Mouse (Mus musculus): Measurements from ENCODE around the gene Ssbp2. TPM values are rescaled to one million over a fixed set of nuclear protein-coding genes. Genes with fewer than 3 reads are reported as not detected.

The Ssbp2 gene
- polyA plus RNA-seq, 1 experiment: 2.5 TPM

DNA sequence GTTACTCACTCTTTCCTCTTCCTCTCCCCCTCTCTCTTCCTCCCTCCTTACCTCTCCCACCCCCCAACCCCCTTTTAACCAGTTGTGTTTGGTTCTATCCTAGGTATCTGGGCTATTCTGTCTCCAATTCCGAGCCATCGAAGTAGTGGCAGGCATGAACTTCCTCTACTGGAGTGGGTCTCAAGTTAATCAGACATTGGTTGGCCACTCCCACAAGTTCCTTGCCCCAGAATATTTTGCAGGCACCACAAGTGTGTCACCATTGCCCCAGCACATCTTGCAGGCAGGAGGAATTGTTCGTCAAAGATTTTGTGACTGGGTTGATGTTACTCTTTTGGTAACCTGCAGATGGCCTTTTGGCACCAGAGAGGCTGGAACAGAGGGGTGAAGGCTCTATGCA, 160.5 kb downstream of the Ssbp2 start:
- no peak for TF ChIP-seq TAL1 (IDR thresholded peaks at IDR 0.05; ENCODE audit: low read length)
- no peak for TF ChIP-seq GATA1 (IDR thresholded peaks at IDR 0.05; ENCODE audit: low read length)
- no peaks in the 10 kb centered on the region for H3K9me3 ChIP-seq (ENCODE audit: control insufficient read depth, low read length)
- no peak overlapping the region for H3K4me3 ChIP-seq (replicated peaks)
- peaks cover 11% of the 10 kb centered on the region for H3K36me3 ChIP-seq (ENCODE audit: control insufficient read depth)
- no peaks in the 10 kb centered on the region for H3K4me1 ChIP-seq (ENCODE audit: control insufficient read depth)
- no peaks in the 10 kb centered on the region for H3K27me3 ChIP-seq (ENCODE audit: control insufficient read depth)

DNA sequence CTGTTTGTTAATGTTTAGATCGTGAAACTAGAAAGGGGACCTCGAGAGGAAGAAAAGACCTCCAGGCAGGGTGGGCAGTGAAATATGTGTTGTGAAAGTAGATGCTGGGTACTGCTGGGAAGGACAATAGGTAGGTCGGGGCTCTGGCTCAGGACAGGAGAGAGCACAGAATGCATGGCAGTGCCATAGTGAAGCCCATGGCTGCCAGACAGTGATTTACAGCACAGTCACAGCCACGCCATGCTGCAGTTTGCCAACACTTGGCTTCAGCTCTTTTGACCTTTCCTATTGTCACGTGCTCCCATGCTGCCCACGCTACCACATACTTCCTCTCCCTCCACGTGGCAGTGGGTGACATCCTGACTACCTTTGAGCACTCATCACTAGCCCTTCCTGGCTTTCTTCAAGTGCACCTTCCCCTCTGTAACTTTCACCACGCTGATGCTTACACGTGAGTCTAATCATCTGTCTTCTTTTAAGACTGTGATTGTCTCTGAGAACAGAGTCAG, 171.3 kb downstream of the Ssbp2 start:
- Histone ChIP-seq H3K4me1 (ENCODE audit: control insufficient read depth) (peaks cover 6% of the 10 kb centered on the region), H3K27me3 (ENCODE audit: control insufficient read depth) (no peaks in the 10 kb centered on the region), H3K9me3 (ENCODE audit: control insufficient read depth, low read length) (no peaks in the 10 kb centered on the region), H3K4me3 (replicated peaks) (no peak overlapping the region), H3K36me3 (ENCODE audit: control insufficient read depth) (peaks cover 3% of the 10 kb centered on the region; the same call in 1 of the 2 replicates)
- no peak for TF ChIP-seq TAL1 (IDR thresholded peaks at IDR 0.05; ENCODE audit: low read length)

DNA sequence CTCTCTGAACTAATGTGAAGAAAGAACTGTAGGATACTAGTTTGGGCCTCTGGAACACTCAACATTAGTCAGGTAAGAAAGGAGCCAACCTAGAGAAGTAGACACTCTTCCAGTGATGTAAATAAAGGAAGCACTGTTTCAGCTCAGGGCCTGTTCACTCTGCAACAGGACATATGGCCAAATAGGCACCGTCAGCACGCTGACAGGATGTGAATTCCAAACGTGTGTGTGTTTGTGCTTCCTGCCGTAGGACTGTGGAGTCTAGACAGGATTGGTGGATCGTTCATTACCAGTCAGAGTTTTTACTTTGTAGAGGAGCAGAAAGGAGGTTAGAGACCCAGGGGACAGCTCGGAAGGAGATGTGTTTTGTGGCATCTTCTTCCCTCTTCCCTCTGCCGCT, 174.0 kb downstream of the Ssbp2 start:
- peaks cover 3% of the 10 kb centered on the region; the same call in 1 of the 2 replicates for H3K36me3 ChIP-seq (ENCODE audit: control insufficient read depth)
- H3K4me1 ChIP-seq (ENCODE audit: control insufficient read depth): peaks cover 13% of the 10 kb centered on the region
- no peaks in the 10 kb centered on the region for H3K27me3 ChIP-seq (ENCODE audit: control insufficient read depth)
- TF ChIP-seq TAL1 (IDR thresholded peaks at IDR 0.05; ENCODE audit: low read length): no peak
- no peak for TF ChIP-seq GATA1 (IDR thresholded peaks at IDR 0.05; ENCODE audit: low read length)
- no peak overlapping the region for H3K4me3 ChIP-seq (replicated peaks)
- no peaks in the 10 kb centered on the region for H3K9me3 ChIP-seq (ENCODE audit: control insufficient read depth, low read length)

- Histone ChIP-seq H3K4me3 (replicated peaks) (no peak overlapping the region), H3K4me1 (ENCODE audit: control insufficient read depth) (peaks cover 14% of the 10 kb centered on the region), H3K27me3 (ENCODE audit: control insufficient read depth) (no peaks in the 10 kb centered on the region), H3K36me3 (ENCODE audit: control insufficient read depth) (peaks cover 4% of the 10 kb centered on the region; the same call in 1 of the 2 replicates), H3K9me3 (ENCODE audit: control insufficient read depth, low read length) (no peaks in the 10 kb centered on the region)
- TF ChIP-seq TAL1 (IDR thresholded peaks at IDR 0.05; ENCODE audit: low read length) (no peak), GATA1 (IDR thresholded peaks at IDR 0.05; ENCODE audit: low read length) (no peak)
Observed at GRCm38 (mm10) chr13:91635957-91636356, 175.9 kb downstream of the Ssbp2 start.

GRCm38 (mm10) chr13:91636814-91637213, 176.7 kb downstream of the Ssbp2 start:
- no peaks in the 10 kb centered on the region for H3K9me3 ChIP-seq (ENCODE audit: control insufficient read depth, low read length)
- H3K4me3 ChIP-seq (replicated peaks): no peak overlapping the region
- no peaks in the 10 kb centered on the region for H3K27me3 ChIP-seq (ENCODE audit: control insufficient read depth)
- peaks cover 2% of the 10 kb centered on the region; the same call in 1 of the 2 replicates for H3K36me3 ChIP-seq (ENCODE audit: control insufficient read depth)
- TF ChIP-seq TAL1 (IDR thresholded peaks at IDR 0.05; ENCODE audit: low read length) (no peak), GATA1 (IDR thresholded peaks at IDR 0.05; ENCODE audit: low read length) (no peak)
- peaks cover 11% of the 10 kb centered on the region for H3K4me1 ChIP-seq (ENCODE audit: control insufficient read depth)

GRCm38 (mm10) chr13:91638836-91639235, 178.8 kb downstream of the Ssbp2 start:
- no peaks in the 10 kb centered on the region for H3K27me3 ChIP-seq (ENCODE audit: control insufficient read depth)
- TF ChIP-seq GATA1 (IDR thresholded peaks at IDR 0.05; ENCODE audit: low read length) (no peak), TAL1 (IDR thresholded peaks at IDR 0.05; ENCODE audit: low read length) (no peak)
- no peaks in the 10 kb centered on the region for H3K9me3 ChIP-seq (ENCODE audit: control insufficient read depth, low read length)
- H3K36me3 ChIP-seq (ENCODE audit: control insufficient read depth): peaks cover 5% of the 10 kb centered on the region
- peaks cover 11% of the 10 kb centered on the region for H3K4me1 ChIP-seq (ENCODE audit: control insufficient read depth)
- no peak overlapping the region for H3K4me3 ChIP-seq (replicated peaks)

DNA sequence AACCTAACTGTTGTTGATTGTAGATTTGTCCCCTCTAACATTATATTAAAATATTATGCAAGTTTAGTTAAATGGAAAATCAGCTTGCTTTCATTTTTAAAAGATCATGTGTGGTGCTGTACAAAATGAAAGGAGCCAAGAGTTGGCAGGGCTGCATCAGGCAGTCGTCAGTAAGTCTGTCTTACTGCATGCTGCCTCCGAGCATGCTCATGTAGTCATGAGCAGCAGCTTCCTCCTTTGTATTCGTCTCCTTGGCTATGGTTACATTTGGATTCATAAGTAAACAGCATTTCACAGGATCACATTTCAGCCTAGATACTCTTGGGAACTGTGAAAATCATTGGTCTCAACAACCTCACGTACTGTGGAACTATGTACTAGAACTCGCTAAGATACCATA, 180.1 kb downstream of the Ssbp2 start:
- Histone ChIP-seq H3K27me3 (ENCODE audit: control insufficient read depth) (no peaks in the 10 kb centered on the region), H3K4me3 (replicated peaks) (no peak overlapping the region), H3K4me1 (ENCODE audit: control insufficient read depth) (peaks cover 11% of the 10 kb centered on the region), H3K9me3 (ENCODE audit: control insufficient read depth, low read length) (no peaks in the 10 kb centered on the region), H3K36me3 (ENCODE audit: control insufficient read depth) (peaks cover 7% of the 10 kb centered on the region)
- TF ChIP-seq GATA1 (IDR thresholded peaks at IDR 0.05; ENCODE audit: low read length): no peak
- no peak for TF ChIP-seq TAL1 (IDR thresholded peaks at IDR 0.05; ENCODE audit: low read length)

DNA sequence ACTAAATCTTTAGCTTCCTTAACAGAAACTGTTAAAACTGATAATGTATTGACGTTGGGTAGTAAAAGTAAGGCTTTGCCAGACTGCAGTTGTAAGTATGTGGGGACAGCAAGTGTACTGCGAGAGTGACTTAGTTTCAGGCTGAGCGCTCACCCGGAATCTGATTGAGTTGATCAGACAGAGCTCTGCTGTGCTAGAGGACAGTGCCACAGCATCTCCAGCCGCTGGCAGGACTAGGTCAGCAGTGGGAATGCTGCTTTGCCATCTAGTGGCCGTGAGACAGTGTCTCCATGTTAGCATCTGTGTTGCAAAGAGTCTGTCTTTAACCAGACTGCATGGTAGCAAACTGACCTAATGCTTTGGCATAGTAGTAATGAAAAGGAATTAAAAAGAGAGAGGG, 188.2 kb downstream of the Ssbp2 start:
- H3K9me3 ChIP-seq (ENCODE audit: control insufficient read depth, low read length): no peaks in the 10 kb centered on the region
- H3K4me1 ChIP-seq (ENCODE audit: control insufficient read depth): no peaks in the 10 kb centered on the region
- no peak overlapping the region for H3K4me3 ChIP-seq (replicated peaks)
- H3K27me3 ChIP-seq (ENCODE audit: control insufficient read depth): no peaks in the 10 kb centered on the region
- H3K36me3 ChIP-seq (ENCODE audit: control insufficient read depth): peaks cover 9% of the 10 kb centered on the region
- TF ChIP-seq GATA1 (IDR thresholded peaks at IDR 0.05; ENCODE audit: low read length) (no peak), TAL1 (IDR thresholded peaks at IDR 0.05; ENCODE audit: low read length) (no peak)

DNA sequence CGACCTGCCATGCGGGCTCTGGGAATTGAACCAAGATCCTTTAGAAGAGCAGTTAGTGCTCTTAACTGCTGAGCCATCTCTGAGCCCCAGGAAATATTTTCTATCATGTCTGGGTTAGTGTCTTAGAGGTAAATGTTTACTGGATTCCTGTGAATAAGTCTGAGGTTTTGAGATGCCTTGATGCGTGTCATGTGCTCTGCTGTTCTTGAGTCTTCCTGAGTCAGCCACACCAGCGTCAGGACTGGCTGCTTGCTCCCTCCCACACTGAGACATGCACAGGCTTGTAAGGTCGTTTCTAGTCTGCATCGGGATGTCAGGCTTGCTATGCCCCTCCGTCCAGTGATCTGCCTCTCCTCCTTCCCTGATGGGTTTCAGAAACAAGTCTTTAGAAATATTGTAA, 189.8 kb downstream of the Ssbp2 start:
- TF ChIP-seq GATA1 (IDR thresholded peaks at IDR 0.05; ENCODE audit: low read length) (no peak), TAL1 (IDR thresholded peaks at IDR 0.05; ENCODE audit: low read length) (no peak)
- no peaks in the 10 kb centered on the region for H3K27me3 ChIP-seq (ENCODE audit: control insufficient read depth)
- peaks cover 6% of the 10 kb centered on the region for H3K36me3 ChIP-seq (ENCODE audit: control insufficient read depth)
- H3K4me3 ChIP-seq (replicated peaks): no peak overlapping the region
- no peaks in the 10 kb centered on the region for H3K4me1 ChIP-seq (ENCODE audit: control insufficient read depth)
- H3K9me3 ChIP-seq (ENCODE audit: control insufficient read depth, low read length): no peaks in the 10 kb centered on the region

Measured in erythroblast, embryonic 14.5 days (primary cell).